Mouse (Mus musculus) heart, embryonic 10.5 days (tissue): ENCODE measurements at regions not wholly inside any gene's neighbourhood (a gene's known extent, or its start where the extent isn't known, plus 50 kb on each side); places are given as distances from the start of the nearest gene placed in this dataset.

Experiments used
- DNase-seq: peaks from one replicate; pipeline ENCODE4 v3.0.0-alpha.2; 2017; ENCODE audit warnings: low spot score
- H3K27ac ChIP-seq: fragments of 300-500 bp; sonication (generic); 2 replicates; pipeline ENCODE4 v1.5.1; 2016; ENCODE audit warnings: mild to moderate bottlenecking
- H3K27me3 ChIP-seq: fragments of 300-500 bp; sonication (generic); 2 replicates; pipeline ENCODE4 v1.6.1; 2016; ENCODE audit warnings: mild to moderate bottlenecking; ENCODE audit not compliant: poor library complexity, insufficient read depth, severe bottlenecking
- H3K36me3 ChIP-seq: fragments of 300-500 bp; sonication (generic); 2 replicates; pipeline ENCODE4 v1.6.1; 2016; ENCODE audit warnings: mild to moderate bottlenecking, moderate library complexity
- H3K4me1 ChIP-seq: fragments of 300-500 bp; sonication (generic); 2 replicates; pipeline ENCODE4 v1.6.1; 2016; ENCODE audit warnings: mild to moderate bottlenecking
- H3K4me3 ChIP-seq: fragments of 300-500 bp; sonication (generic); 2 replicates; pipeline ENCODE4 v1.5.1; 2016; ENCODE audit warnings: mild to moderate bottlenecking, moderate library complexity
- H3K9me3 ChIP-seq: fragments of 300-500 bp; sonication (generic); 2 replicates; pipeline ENCODE4 v1.6.1; 2016; ENCODE audit warnings: mild to moderate bottlenecking, moderate library complexity
- WGBS: fragments of 180-500 bp; shearing (Covaris S2); methylation state at CpG from one replicate; pipeline ENCODE4 v1.1.7; 2016; 5-methylcytosine and 5-hydroxymethylcytosine counted together

DNA sequence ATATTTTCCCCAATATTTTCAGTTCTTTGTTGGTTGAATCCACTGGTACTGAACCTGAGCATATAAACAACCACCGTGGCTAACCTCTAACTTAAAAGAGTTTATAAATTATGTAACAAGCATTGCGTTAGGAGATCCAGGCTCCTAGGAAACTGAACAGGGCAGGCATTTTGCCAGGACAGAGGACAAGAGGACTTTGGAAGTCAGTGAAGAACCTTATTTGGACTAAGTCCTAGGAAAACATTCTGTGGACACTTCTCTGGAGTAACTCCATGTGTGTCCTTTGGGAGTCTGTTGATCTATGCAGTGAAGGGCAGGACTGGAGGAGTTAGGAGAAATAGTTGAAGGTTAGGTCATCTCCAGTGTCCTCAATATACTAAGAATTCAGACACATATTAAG, 1311.7 kb downstream of the Gsdmc2 start:
- Histone ChIP-seq H3K36me3 (no peaks in the 10 kb centered on the region), H3K4me1 (no peaks in the 10 kb centered on the region), H3K4me3 (no peak overlapping the region), H3K27me3 (no peaks in the 10 kb centered on the region), H3K9me3 (no peaks in the 10 kb centered on the region), H3K27ac (no peak overlapping the region)
- 80% methylated on average over 2 of the region's 2 CpGs for WGBS
- DNase-seq, result no peak

DNA sequence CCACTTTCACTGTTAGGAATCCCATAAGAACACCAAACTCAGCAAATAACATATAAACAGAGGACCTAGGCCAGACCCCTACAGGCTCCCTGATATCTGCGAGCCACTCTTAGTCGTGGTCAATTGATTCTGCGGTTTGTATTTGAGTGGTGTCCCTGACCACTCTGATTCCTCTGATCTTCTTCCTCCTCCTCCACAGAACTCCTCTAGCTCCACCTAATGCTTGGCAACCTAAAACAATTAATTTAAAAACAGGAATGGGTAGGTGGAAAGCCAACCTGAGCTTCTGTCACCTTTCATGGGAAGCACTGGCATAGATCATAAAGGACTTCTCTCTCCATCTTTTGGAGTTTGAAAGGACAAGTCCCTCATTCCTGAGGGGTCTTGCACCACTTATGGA, 1316.0 kb downstream of the Gsdmc2 start:
- Histone ChIP-seq H3K4me3 (no peak overlapping the region), H3K36me3 (no peaks in the 10 kb centered on the region), H3K27ac (no peak overlapping the region), H3K9me3 (no peaks in the 10 kb centered on the region), H3K4me1 (no peaks in the 10 kb centered on the region), H3K27me3 (no peaks in the 10 kb centered on the region)
- DNase-seq, result no peak
- 64% methylated on average over 3 of the region's 3 CpGs for WGBS

DNA sequence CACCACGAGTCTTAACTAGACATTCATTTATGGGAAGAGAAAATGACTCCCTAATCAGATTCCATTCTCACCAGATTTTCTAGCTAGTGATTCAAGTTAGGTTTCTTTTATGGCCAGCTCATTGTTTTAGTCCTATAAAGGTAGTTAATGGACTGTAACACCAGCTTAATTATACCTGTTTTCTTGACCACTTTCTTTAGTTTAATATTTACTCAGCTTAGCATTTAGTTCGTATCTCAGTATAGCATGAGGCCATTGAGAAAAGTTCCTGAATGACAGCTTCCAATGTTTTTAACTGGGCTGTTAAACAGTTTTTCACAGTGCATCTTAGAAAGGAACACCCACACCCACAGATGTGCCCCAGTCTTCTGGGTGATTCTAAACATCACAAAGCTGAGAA, 1320.3 kb downstream of the Gsdmc2 start:
- Histone ChIP-seq H3K4me1 (no peaks in the 10 kb centered on the region), H3K27me3 (no peaks in the 10 kb centered on the region), H3K9me3 (no peaks in the 10 kb centered on the region), H3K4me3 (no peak overlapping the region), H3K27ac (no peak overlapping the region), H3K36me3 (no peaks in the 10 kb centered on the region)
- 58% methylated on average over 2 of the region's 2 CpGs for WGBS
- DNase-seq, result no peak

- DNase-seq, result no peak
- Histone ChIP-seq H3K27ac (no peak overlapping the region), H3K36me3 (no peaks in the 10 kb centered on the region), H3K9me3 (no peaks in the 10 kb centered on the region), H3K4me1 (no peaks in the 10 kb centered on the region), H3K27me3 (no peaks in the 10 kb centered on the region), H3K4me3 (no peak overlapping the region)
- WGBS, result 58% methylated on average over 2 of the region's 2 CpGs
Measured at GRCm38 (mm10) chr15:62524135-62524534, 1320.8 kb downstream of the Gsdmc2 start.

DNA sequence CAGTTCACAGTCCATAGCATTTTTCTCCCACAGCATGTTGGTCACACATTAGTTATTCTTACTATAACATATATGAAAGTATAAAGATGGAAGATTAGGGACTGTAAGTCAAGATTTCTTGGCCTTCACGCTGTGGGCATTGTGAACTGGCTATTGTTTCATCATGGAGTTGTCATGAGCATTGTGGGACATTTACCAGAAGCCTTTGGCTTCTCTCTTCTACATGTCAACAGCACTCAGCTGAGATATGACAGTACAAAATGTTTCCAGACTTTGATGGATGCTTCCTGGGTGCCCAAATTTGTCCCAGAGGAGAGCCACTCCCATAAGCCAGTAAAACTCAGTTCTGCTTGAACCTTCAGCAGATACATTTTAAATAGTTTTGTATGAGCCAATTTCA, 1331.5 kb downstream of the Gsdmc2 start:
- H3K4me1 ChIP-seq, result no peaks in the 10 kb centered on the region
- H3K9me3 ChIP-seq, result no peaks in the 10 kb centered on the region
- no peak for DNase-seq
- 38% methylated on average over 1 of the region's 1 CpGs for WGBS
- no peak overlapping the region for H3K27ac ChIP-seq
- no peak overlapping the region for H3K4me3 ChIP-seq
- H3K27me3 ChIP-seq, result no peaks in the 10 kb centered on the region
- H3K36me3 ChIP-seq, result no peaks in the 10 kb centered on the region

GRCm38 (mm10) chr15:62511461-62511860, 1333.5 kb downstream of the Gsdmc2 start:
- H3K27ac ChIP-seq, result no peak overlapping the region
- H3K4me1 ChIP-seq, result no peaks in the 10 kb centered on the region
- H3K9me3 ChIP-seq, result no peaks in the 10 kb centered on the region
- H3K4me3 ChIP-seq, result no peak overlapping the region
- DNase-seq, result no peak
- WGBS, result 82% methylated on average over 2 of the region's 2 CpGs
- no peaks in the 10 kb centered on the region for H3K36me3 ChIP-seq
- H3K27me3 ChIP-seq, result no peaks in the 10 kb centered on the region

GRCm38 (mm10) chr15:62503866-62504265, 1341.1 kb downstream of the Gsdmc2 start:
- Histone ChIP-seq H3K4me1 (no peaks in the 10 kb centered on the region), H3K4me3 (no peak overlapping the region), H3K9me3 (no peaks in the 10 kb centered on the region), H3K27me3 (no peaks in the 10 kb centered on the region), H3K27ac (no peak overlapping the region), H3K36me3 (no peaks in the 10 kb centered on the region)
- 69% methylated on average over 3 of the region's 3 CpGs for WGBS
- no peak for DNase-seq

DNA sequence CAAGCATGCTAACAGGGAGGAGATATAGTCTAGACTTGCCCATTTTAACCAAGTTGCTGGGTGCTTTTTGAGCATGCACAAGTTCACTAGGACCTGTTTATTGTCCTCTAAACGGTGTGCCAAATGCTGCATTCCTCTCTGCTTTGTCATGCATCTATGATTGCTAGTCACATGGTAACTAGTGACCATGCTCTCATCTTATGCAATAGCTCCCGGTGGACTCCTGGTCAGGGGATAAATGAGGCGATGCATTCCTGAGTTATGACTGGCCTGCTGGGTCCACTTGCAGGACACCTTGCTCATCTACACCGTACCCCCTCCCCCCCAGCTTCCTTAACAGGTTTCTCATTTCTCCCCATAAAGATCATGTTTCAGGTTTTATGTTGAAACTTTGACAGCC, 1344.0 kb downstream of the Gsdmc2 start:
- Histone ChIP-seq H3K27me3 (no peaks in the 10 kb centered on the region), H3K4me1 (peaks cover 5% of the 10 kb centered on the region; the same call in 1 of the 2 replicates), H3K36me3 (no peaks in the 10 kb centered on the region), H3K27ac (no peak overlapping the region), H3K4me3 (no peak overlapping the region), H3K9me3 (no peaks in the 10 kb centered on the region)
- no peak for DNase-seq
- WGBS, result 61% methylated on average over 4 of the region's 4 CpGs

DNA sequence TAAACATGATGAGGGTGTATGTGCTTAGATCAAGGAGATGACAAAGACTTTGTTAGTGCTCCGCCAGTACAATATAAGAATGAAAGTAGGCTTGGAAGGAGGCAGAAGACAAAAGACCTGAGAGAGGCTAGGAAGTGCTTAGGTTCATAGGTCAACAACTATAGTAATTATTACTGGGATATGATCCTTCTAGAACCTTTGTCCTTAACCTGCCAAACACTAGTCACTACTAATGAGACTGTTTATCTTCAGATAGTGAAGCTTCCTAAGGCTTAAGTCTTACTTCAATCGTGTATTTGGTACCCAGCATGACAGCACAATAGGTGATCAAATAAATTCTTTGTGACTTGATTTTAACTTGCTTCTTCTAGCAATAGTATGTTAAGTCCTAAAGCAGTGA, 1344.5 kb downstream of the Gsdmc2 start:
- H3K27me3 ChIP-seq, result no peaks in the 10 kb centered on the region
- H3K4me1 ChIP-seq, result peaks cover 7% of the 10 kb centered on the region; the same call in 1 of the 2 replicates
- H3K36me3 ChIP-seq, result no peaks in the 10 kb centered on the region
- H3K4me3 ChIP-seq, result no peak overlapping the region
- H3K9me3 ChIP-seq, result no peaks in the 10 kb centered on the region
- WGBS, result 71% methylated on average over 2 of the region's 2 CpGs
- no peak overlapping the region for H3K27ac ChIP-seq
- DNase-seq, result no peak

GRCm38 (mm10) chr15:62496193-62496592, 1348.8 kb downstream of the Gsdmc2 start:
- Histone ChIP-seq H3K4me1 (peaks cover 7% of the 10 kb centered on the region; the same call in 1 of the 2 replicates), H3K27me3 (no peaks in the 10 kb centered on the region), H3K27ac (no peak overlapping the region), H3K36me3 (no peaks in the 10 kb centered on the region), H3K4me3 (no peak overlapping the region), H3K9me3 (no peaks in the 10 kb centered on the region)
- no peak for DNase-seq
- WGBS, result 8% methylated on average over 4 of the region's 4 CpGs

- 66% methylated on average over 3 of the region's 3 CpGs for WGBS
- Histone ChIP-seq H3K9me3 (no peaks in the 10 kb centered on the region), H3K4me3 (no peak overlapping the region), H3K27me3 (no peaks in the 10 kb centered on the region), H3K36me3 (no peaks in the 10 kb centered on the region), H3K27ac (no peak overlapping the region), H3K4me1 (peaks cover 7% of the 10 kb centered on the region; the same call in 1 of the 2 replicates)
- no peak for DNase-seq
Measured at GRCm38 (mm10) chr15:62492350-62492749, 1352.6 kb downstream of the Gsdmc2 start.

DNA sequence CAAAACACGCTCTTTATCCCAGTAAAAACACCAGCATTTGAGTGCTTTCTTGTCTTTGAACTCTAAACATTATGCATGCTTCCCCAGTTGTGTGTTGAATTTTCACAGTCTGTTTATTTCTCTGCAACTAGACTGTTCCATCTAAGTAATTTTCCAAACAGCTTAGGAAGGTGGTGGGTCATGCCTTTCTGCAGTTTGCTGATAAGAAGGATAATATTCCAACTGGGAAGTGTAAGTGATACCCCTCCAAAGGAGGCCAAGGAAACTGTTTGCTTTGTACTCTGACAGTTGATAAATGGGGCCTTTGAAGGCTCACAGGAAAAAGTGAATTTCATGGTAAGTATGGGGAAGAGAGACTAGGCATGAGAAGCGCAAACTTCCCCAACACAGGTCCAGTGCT, 1354.4 kb downstream of the Gsdmc2 start:
- DNase-seq, result no peak
- Histone ChIP-seq H3K4me3 (no peak overlapping the region), H3K27me3 (no peaks in the 10 kb centered on the region), H3K36me3 (no peaks in the 10 kb centered on the region), H3K27ac (no peak overlapping the region), H3K4me1 (no peaks in the 10 kb centered on the region), H3K9me3 (no peaks in the 10 kb centered on the region)
- 54% methylated on average over 2 of the region's 2 CpGs for WGBS

DNA sequence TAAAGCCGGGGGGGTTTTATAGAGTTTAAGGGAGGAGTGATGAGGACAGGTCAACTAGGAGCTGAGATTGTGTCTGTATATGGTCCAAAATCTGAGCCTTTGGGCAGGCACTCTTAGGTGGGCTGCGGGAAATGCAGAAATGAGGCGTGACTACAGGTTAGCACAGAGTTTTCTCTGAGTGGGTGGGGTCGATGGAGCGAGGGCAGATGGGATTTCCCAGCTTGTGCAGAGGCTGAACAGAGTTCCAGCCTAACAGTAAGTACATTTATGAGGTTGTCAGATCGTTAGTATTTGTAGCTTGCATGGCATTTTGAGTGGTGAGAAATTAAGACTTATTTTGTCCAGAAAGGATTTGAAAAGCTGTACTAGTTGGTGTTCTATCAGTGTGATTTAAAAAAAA, 1358.4 kb downstream of the Gsdmc2 start:
- no peaks in the 10 kb centered on the region for H3K4me1 ChIP-seq
- no peaks in the 10 kb centered on the region for H3K36me3 ChIP-seq
- H3K27me3 ChIP-seq, result no peaks in the 10 kb centered on the region
- H3K4me3 ChIP-seq, result no peak overlapping the region
- DNase-seq, result no peak
- 83% methylated on average over 6 of the region's 6 CpGs for WGBS
- no peak overlapping the region for H3K27ac ChIP-seq
- no peaks in the 10 kb centered on the region for H3K9me3 ChIP-seq

- Histone ChIP-seq H3K36me3 (no peaks in the 10 kb centered on the region), H3K27me3 (no peaks in the 10 kb centered on the region), H3K4me1 (no peaks in the 10 kb centered on the region), H3K4me3 (no peak overlapping the region), H3K27ac (no peak overlapping the region), H3K9me3 (no peaks in the 10 kb centered on the region)
- WGBS, result 73% methylated on average over 3 of the region's 3 CpGs
- DNase-seq, result no peak
Measured at GRCm38 (mm10) chr15:62484350-62484749, 1360.6 kb downstream of the Gsdmc2 start.
